8 mouse cellular contexts compared by ENCODE assay signal in the genomic region with DNA sequence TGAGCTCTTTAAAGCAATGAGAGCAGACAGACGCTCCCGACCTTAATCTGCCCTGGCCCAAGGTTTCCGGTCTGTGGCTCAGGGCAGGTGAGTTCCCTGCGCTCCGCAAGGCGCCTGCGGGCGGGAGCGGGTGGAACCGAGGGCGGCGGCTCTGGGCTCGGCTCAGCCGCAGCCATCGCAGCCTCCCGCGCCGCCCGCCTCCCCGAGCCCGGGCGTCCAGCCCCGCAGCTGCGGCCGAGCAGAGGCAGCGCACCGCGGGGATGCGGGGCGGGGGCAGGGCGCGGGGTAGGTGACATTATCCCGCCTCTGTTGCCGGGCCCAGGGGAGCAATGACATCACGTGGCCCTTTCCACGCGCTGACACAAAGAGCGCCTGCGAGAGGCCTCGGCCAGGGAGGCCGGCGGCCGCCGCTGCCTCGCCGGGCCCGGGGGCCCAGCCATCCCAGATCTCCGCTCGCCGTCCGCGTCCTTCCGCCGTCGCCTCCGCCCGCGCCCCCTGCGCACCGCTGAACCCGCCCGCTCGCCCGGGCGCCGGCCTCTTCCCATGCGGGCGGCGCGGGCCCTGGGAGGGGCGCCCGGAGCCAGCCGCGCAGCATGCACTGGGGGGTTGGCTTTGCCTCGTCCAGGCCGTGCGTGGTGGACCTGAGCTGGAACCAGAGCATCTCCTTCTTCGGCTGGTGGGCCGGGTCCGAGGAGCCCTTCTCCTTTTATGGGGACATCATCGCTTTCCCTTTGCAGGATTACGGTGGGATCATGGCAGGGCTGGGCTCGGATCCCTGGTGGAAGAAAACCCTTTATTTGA. TPM values are rescaled to one million over a fixed set of nuclear protein-coding genes. Genes with fewer than 3 reads are reported as not detected.
DNase-seq lines count a peak whose midpoint lies in the region; ATAC-seq and TF ChIP-seq lines count a peak whose summit lies in the region.

A gene (plus strand): TSS at position 359 of the 801 bp plus-strand sequence.

- peak within 1 kb of the TSS; percentile 72 for H3K4me2 ChIP-seq in forebrain, embryonic 15.5 days (replicated peaks)
- peak within 1 kb of the TSS; percentile 73 for H3K4me2 ChIP-seq in liver, embryonic 15.5 days

- TF ChIP-seq POLR2A in olfactory bulb, adult 2 months (IDR thresholded peaks at IDR 0.05; ENCODE audit: insufficient read depth, low read depth, low read length): peak; percentile 72; the same call in 1 of the 2 replicates

- DNase-seq in Muller cell, postnatal 12 days (ENCODE audit: inconsistent ontology term): peak; percentile 69
- DNase-seq in cerebellum, adult 11-12 months: peak; percentile 83
- DNase-seq in heart, postnatal 10 days: peak; percentile 42 to 45
- DNase-seq in kidney, postnatal 36 days: peak; percentile 13 to 52

- under 1% methylated on average over 79 of the region's 83 CpGs for WGBS in forebrain, embryonic 15.5 days
- under 1% methylated on average over 83 of the region's 83 CpGs for WGBS in liver, embryonic 15.5 days (ENCODE audit: insufficient replicate concordance)
- under 1% methylated on average over 83 of the region's 83 CpGs for WGBS in olfactory bulb, adult 2 months

- intact Hi-C loops in heart, postnatal 10 days (cut with DNase I): loop anchor here (5.0 kb wide), 1 partner anchor 84 kb away; a partner anchor contains a TSS

- no peaks in the 10 kb centered on the region for H3K36me3 ChIP-seq in forebrain, embryonic 15.5 days
- no peaks in the 10 kb centered on the region for H3K36me3 ChIP-seq in liver, embryonic 15.5 days (replicated peaks)

- H3K4me1 ChIP-seq in forebrain, embryonic 15.5 days: peaks cover 25% of the 10 kb centered on the region
- no peaks in the 10 kb centered on the region; the same call in 1 of the 2 replicates for H3K4me1 ChIP-seq in liver, embryonic 15.5 days (replicated peaks)
- H3K4me1 ChIP-seq in olfactory bulb, adult 2 months (ENCODE audit: control insufficient read depth, insufficient read depth, low read length): peaks cover 5% of the 10 kb centered on the region; the same call in 1 of the 2 replicates

- peak within 1 kb of the TSS; percentile 82 for H3K4me3 ChIP-seq in forebrain, embryonic 15.5 days
- peak within 1 kb of the TSS; percentile 54 for H3K4me3 ChIP-seq in liver, embryonic 15.5 days (replicated peaks)
- peak within 1 kb of the TSS; percentile 77 for H3K4me3 ChIP-seq in olfactory bulb, adult 2 months (ENCODE audit: insufficient read depth, low read depth, low read length)

- no peak for TF ChIP-seq CTCF in olfactory bulb, adult 2 months (IDR thresholded peaks at IDR 0.05; ENCODE audit: insufficient read depth, low read depth, low read length)

- H3K27ac ChIP-seq in forebrain, embryonic 15.5 days (replicated peaks): peak within 1 kb of the TSS; percentile 95
- no peak within 1 kb of the TSS for H3K27ac ChIP-seq in liver, embryonic 15.5 days (replicated peaks)
- H3K27ac ChIP-seq in olfactory bulb, adult 2 months (ENCODE audit: insufficient read depth, low read depth, low read length): peak within 1 kb of the TSS; percentile 76

- H3K27me3 ChIP-seq in forebrain, embryonic 15.5 days: no peaks in the 10 kb centered on the region
- peaks cover 49% of the 10 kb centered on the region for H3K27me3 ChIP-seq in liver, embryonic 15.5 days

- ATAC-seq in forebrain, embryonic 15.5 days (replicated peaks): peak; percentile 90
- ATAC-seq in liver, embryonic 15.5 days (ENCODE audit: insufficient read depth): no peak
- no peak for ATAC-seq in inflammation-experienced regulatory T-cells, adult 6 months

- peak within 1 kb of the TSS; percentile 99 for H3K9ac ChIP-seq in forebrain, embryonic 15.5 days (replicated peaks)
- H3K9ac ChIP-seq in liver, embryonic 15.5 days: no peak within 1 kb of the TSS

- H3K9me3 ChIP-seq in forebrain, embryonic 15.5 days: no peaks in the 10 kb centered on the region
- H3K9me3 ChIP-seq in liver, embryonic 15.5 days (replicated peaks): no peaks in the 10 kb centered on the region

RNA-seq across cellular contexts. Expression of the gene that starts here (rescaled TPM):
- 16.5 and 17.5 TPM in 2 replicates for polyA plus RNA-seq in forebrain, embryonic 15.5 days (2015; fragmentation: Nextera tagmentation; extraction: Ambion mirVana)
- 1 to 10 TPM; 2.3 to 2.5 TPM for total RNA-seq in heart, postnatal 10 days (2021)
- 0.03 and 0.07 TPM in 2 replicates for polyA plus RNA-seq in liver, embryonic 15.5 days (2015; fragmentation: Nextera tagmentation; extraction: Ambion mirVana)
- not detected in 2 replicates for polyA plus RNA-seq in olfactory bulb, adult 2 months (2012; ENCODE audit: insufficient read depth, insufficient read length, low replicate concordance, missing spikeins)
- under 1 TPM in 2 of 3 experiments, not detected in 1; 0.15 to 0.20 TPM for polyA plus RNA-seq in inflammation-experienced regulatory T-cells, adult 6 months (2017; shearing (Covaris generic))

Comparison
In these comparisons a context has a peak if more than half of its experiments do, and no peak if none do; other contexts are left out.
1. DNase-seq: peak in every context shown above with its lines; median percentile 83 in cerebellum, adult 11-12 months; 69 in Muller cell, postnatal 12 days; 44 in heart, postnatal 10 days; 32 in kidney, postnatal 36 days.